18 mouse cellular contexts compared by ENCODE assay signal in the genomic region with DNA sequence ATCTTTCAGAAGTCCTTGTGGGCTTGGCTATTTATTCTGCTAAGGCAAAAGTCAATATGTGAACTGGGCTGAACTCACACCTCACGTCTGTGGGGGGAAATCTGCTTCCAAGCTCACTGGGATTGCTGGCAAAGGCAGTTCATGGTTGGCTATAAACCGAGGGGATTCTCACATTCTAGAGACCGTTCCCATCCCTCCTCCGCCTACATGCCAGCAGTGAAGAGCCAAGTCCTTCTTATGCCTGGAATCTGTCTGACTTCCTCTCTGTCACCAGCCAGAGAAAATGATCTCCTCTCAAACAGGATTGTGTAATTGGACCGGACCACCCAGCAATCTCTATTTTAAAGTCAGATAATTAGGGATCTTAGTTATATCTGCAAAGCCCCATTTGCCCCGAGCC.
A peak's percentile ranks its signal among the peaks of the same experiment; 100 is the strongest.
DNase-seq lines count a peak whose midpoint lies in the region; ATAC-seq and TF ChIP-seq lines count a peak whose summit lies in the region.
"Had no signal": no experiment of that assay in that cellular context is flagged by ENCODE, and none has a peak within 500 bp of the region (broad histone marks: within the 10 kb centered on the region; RNA-seq: fewer than 3 reads in every experiment).

No protein-coding gene starts in this region.

- no peak for TF ChIP-seq CTCF in gastrocnemius, adult 2 months (IDR thresholded peaks at IDR 0.05)

- H3K4me2 ChIP-seq in lung, embryonic 16.5 days (ENCODE audit: low read depth, low read length), result no peak overlapping the region
- H3K4me2 ChIP-seq in liver, embryonic 12.5 days, result no peak overlapping the region
- H3K4me2 ChIP-seq in intestine, embryonic 16.5 days (ENCODE audit: low read depth, low read length), result no peak overlapping the region
- H3K4me2 ChIP-seq: embryonic facial prominence, embryonic 13.5 days; midbrain, embryonic 15.5 days had no signal

- H3K4me3 ChIP-seq in gastrocnemius, adult 2 months, result no peak overlapping the region
- H3K4me3 ChIP-seq in lung, embryonic 16.5 days (ENCODE audit: low read length), result no peak overlapping the region
- no peak overlapping the region for H3K4me3 ChIP-seq in liver, embryonic 12.5 days
- no peak overlapping the region for H3K4me3 ChIP-seq in intestine, embryonic 16.5 days (ENCODE audit: low read length)
- H3K4me3 ChIP-seq: embryonic facial prominence, embryonic 13.5 days; midbrain, embryonic 15.5 days had no signal

- no peak overlapping the region for H3K27ac ChIP-seq in gastrocnemius, adult 2 months
- no peak overlapping the region; the same call in 1 of the 2 replicates for H3K27ac ChIP-seq in lung, embryonic 16.5 days (ENCODE audit: low read length)
- H3K27ac ChIP-seq in liver, embryonic 12.5 days, result no peak overlapping the region
- H3K27ac ChIP-seq in intestine, embryonic 16.5 days (ENCODE audit: low read length), result no peak overlapping the region
- H3K27ac ChIP-seq: embryonic facial prominence, embryonic 13.5 days; midbrain, embryonic 15.5 days had no signal

- no peaks in the 10 kb centered on the region for H3K9me3 ChIP-seq in lung, embryonic 16.5 days (ENCODE audit: control insufficient read depth, low read length)
- H3K9me3 ChIP-seq in liver, embryonic 12.5 days (replicated peaks), result no peaks in the 10 kb centered on the region
- no peaks in the 10 kb centered on the region for H3K9me3 ChIP-seq in intestine, embryonic 16.5 days (ENCODE audit: control insufficient read depth, low read length)
- H3K9me3 ChIP-seq: embryonic facial prominence, embryonic 13.5 days; midbrain, embryonic 15.5 days had no signal

- 31% methylated on average over 6 of the region's 6 CpGs for WGBS in lung, embryonic 16.5 days
- 53% methylated on average over 6 of the region's 6 CpGs for WGBS in liver, embryonic 12.5 days (ENCODE audit: insufficient replicate concordance)
- 57% methylated on average over 6 of the region's 6 CpGs for WGBS in intestine, embryonic 16.5 days

- H3K36me3 ChIP-seq in lung, embryonic 16.5 days (ENCODE audit: control insufficient read depth, insufficient read depth, low read length), result no peaks in the 10 kb centered on the region
- H3K36me3 ChIP-seq in liver, embryonic 12.5 days, result no peaks in the 10 kb centered on the region
- H3K36me3 ChIP-seq in intestine, embryonic 16.5 days (ENCODE audit: control insufficient read depth, insufficient read depth, low read length), result no peaks in the 10 kb centered on the region
- H3K36me3 ChIP-seq: embryonic facial prominence, embryonic 13.5 days; midbrain, embryonic 15.5 days had no signal

- peak; percentile 83 for ATAC-seq in lung, embryonic 16.5 days (ENCODE audit: low read depth)
- no peak for ATAC-seq in liver, embryonic 12.5 days
- ATAC-seq in intestine, embryonic 16.5 days, result no peak
- ATAC-seq: forebrain, embryonic 16.5 days; midbrain, embryonic 15.5 days had no signal

- H3K9ac ChIP-seq in lung, embryonic 16.5 days (ENCODE audit: low read length), result no peak overlapping the region
- no peak overlapping the region for H3K9ac ChIP-seq in liver, embryonic 12.5 days
- no peak overlapping the region for H3K9ac ChIP-seq in intestine, embryonic 16.5 days (ENCODE audit: low read depth, low read length)
- H3K9ac ChIP-seq: embryonic facial prominence, embryonic 13.5 days; midbrain, embryonic 15.5 days had no signal

- peaks cover 11% of the 10 kb centered on the region for H3K4me1 ChIP-seq in lung, embryonic 16.5 days (replicated peaks; ENCODE audit: control insufficient read depth, insufficient read depth, low read length)
- H3K4me1 ChIP-seq in liver, embryonic 12.5 days, result no peaks in the 10 kb centered on the region
- H3K4me1 ChIP-seq in intestine, embryonic 16.5 days (ENCODE audit: control insufficient read depth, insufficient read depth, low read length), result no peaks in the 10 kb centered on the region; the same call in 1 of the 2 replicates
- H3K4me1 ChIP-seq: midbrain, embryonic 15.5 days had no signal

- H3K27me3 ChIP-seq in lung, embryonic 16.5 days (ENCODE audit: control insufficient read depth, insufficient read depth, low read depth, low read length), result no peaks in the 10 kb centered on the region
- no peaks in the 10 kb centered on the region for H3K27me3 ChIP-seq in liver, embryonic 12.5 days (replicated peaks)
- H3K27me3 ChIP-seq in intestine, embryonic 16.5 days (replicated peaks; ENCODE audit: control insufficient read depth, insufficient read depth, low read length), result no peaks in the 10 kb centered on the region
- H3K27me3 ChIP-seq: embryonic facial prominence, embryonic 13.5 days; midbrain, embryonic 15.5 days had no signal

- intact Hi-C loops in gastrocnemius, adult 2 months (cut with DNase I), result no loop called here
- intact Hi-C loops in gastrocnemius, postnatal 36 days (cut with DNase I), result no loop called here

- DNase-seq in gastrocnemius, adult 2 months, result peak; percentile 38
- DNase-seq in gastrocnemius, postnatal 36 days, result no peak
- peak; percentile 51 for DNase-seq in urinary bladder, postnatal 14 days (ENCODE audit: low spot score)
- DNase-seq in urinary bladder, postnatal 25 days (ENCODE audit: low spot score), result no peak
- no peak for DNase-seq in spleen, adult 12 weeks (ENCODE audit: low spot score)
- DNase-seq: adrenal gland, adult 8-10 months; cerebellum, adult 2 months; kidney, adult 8-10 months; kidney, postnatal 4 days; left cerebral cortex, postnatal 4 days; spleen, adult 18-20 months; thymus, adult 18-20 months had no signal

Comparison
In these comparisons a context has a peak if more than half of its experiments do, and no peak if none do; other contexts are left out.
1. DNase-seq: peak in gastrocnemius, adult 2 months (single experiment) and urinary bladder, postnatal 14 days (single experiment); none in gastrocnemius, postnatal 36 days (0 of 2), urinary bladder, postnatal 25 days (single experiment) and spleen, adult 12 weeks (single experiment).